1 mouse cellular context compared by ENCODE assay signal in the genomic region with DNA sequence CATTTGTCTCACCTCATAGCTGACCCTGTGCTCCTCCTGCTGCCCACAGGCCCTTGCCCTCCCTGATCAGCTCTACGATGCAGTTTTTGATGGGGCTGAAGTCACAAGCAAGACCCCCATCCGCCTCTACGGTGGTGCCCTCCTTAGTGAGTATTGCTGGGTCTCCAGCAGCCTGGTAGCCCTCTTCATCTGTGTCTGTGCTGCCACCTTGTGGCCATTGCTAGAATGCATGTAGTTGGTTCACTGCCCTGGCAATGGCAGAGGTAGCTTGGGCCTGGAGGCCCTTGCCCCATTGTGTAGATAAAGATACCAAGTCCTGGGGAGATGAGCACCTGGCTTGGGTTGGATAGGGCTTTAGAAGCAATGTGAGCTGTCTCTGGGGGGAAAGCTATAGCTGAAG.
TF ChIP-seq lines count a peak whose summit lies in the region.

No protein-coding gene starts in this region.

TF ChIP-seq in CH12.LX, 34 proteins besides CTCF, POLR2A, EP300 and RAD21 (continued from another document):
- no peak for TF ChIP-seq BHLHE40 (IDR thresholded peaks at IDR 0.05; ENCODE audit: low read depth, low read length)
